Mouse (Mus musculus): Measurements from ENCODE around the gene Klhl36.
"Not testable (repeated sequence)": the region's sequence is repeated elsewhere in the genome, so short reads cannot be mapped to it uniquely, and the experiment has no call there.

Klhl36 gene

GRCm38 (mm10) chr8:119835270-119835669 lies 26.8 kb upstream of the Klhl36 start:
- no peak for DNase-seq (ENCODE audit: low spot score)

GRCm38 (mm10) chr8:119836831-119837230 lies 25.2 kb upstream of the Klhl36 start:
- DNase-seq (ENCODE audit: low spot score), result no peak

GRCm38 (mm10) chr8:119837553-119838071 lies 24.5 kb upstream of the Klhl36 start:
- peak; percentile 47 for DNase-seq (ENCODE audit: low spot score)

- DNase-seq (ENCODE audit: low spot score), result no peak
Observed at GRCm38 (mm10) chr8:119838100-119838982, 23.7 kb upstream of the Klhl36 start.

GRCm38 (mm10) chr8:119838983-119839340 lies 23.1 kb upstream of the Klhl36 start:
- DNase-seq (ENCODE audit: low spot score), result no peak

- peak; percentile 31 for DNase-seq (ENCODE audit: low spot score)
Observed at GRCm38 (mm10) chr8:119839419-119840021, 22.5 kb upstream of the Klhl36 start.

- DNase-seq (ENCODE audit: low spot score), result peak; percentile 97
Observed at GRCm38 (mm10) chr8:119840275-119840808, 21.7 kb upstream of the Klhl36 start, which contains the start of gene Cotl1. TSS of gene Cotl1 (minus strand) at chr8:119840544.

GRCm38 (mm10) chr8:119840905-119841411 lies 21.1 kb upstream of the Klhl36 start:
- no peak for DNase-seq (ENCODE audit: low spot score)

GRCm38 (mm10) chr8:119843444-119843843 lies 18.6 kb upstream of the Klhl36 start:
- peak; percentile 85 for DNase-seq (ENCODE audit: low spot score)

- DNase-seq (ENCODE audit: low spot score), result no peak
Observed at GRCm38 (mm10) chr8:119844577-119844976, 17.5 kb upstream of the Klhl36 start.

- not testable (repeated sequence) for DNase-seq (ENCODE audit: low spot score)
Observed at GRCm38 (mm10) chr8:119845741-119846140, 16.3 kb upstream of the Klhl36 start.

- DNase-seq (ENCODE audit: low spot score), result no peak
Observed at GRCm38 (mm10) chr8:119847232-119847922, 14.7 kb upstream of the Klhl36 start.

- DNase-seq (ENCODE audit: low spot score), result no peak
Observed at GRCm38 (mm10) chr8:119853521-119853920, 8.5 kb upstream of the Klhl36 start.

- DNase-seq (ENCODE audit: low spot score), result peak; percentile 50
Observed at GRCm38 (mm10) chr8:119854035-119854434, 8.0 kb upstream of the Klhl36 start.

- DNase-seq (ENCODE audit: low spot score), result no peak
Observed at GRCm38 (mm10) chr8:119855656-119856055, 6.4 kb upstream of the Klhl36 start.

- DNase-seq (ENCODE audit: low spot score), result no peak
Observed at GRCm38 (mm10) chr8:119857767-119858166, 4.3 kb upstream of the Klhl36 start.

- DNase-seq (ENCODE audit: low spot score), result no peak
Observed at GRCm38 (mm10) chr8:119862390-119862734, 296 bp downstream of the Klhl36 start.

- DNase-seq (ENCODE audit: low spot score), result no peak
Observed at GRCm38 (mm10) chr8:119862749-119863148, 683 bp downstream of the Klhl36 start.

GRCm38 (mm10) chr8:119869616-119870015 lies 7.5 kb downstream of the Klhl36 start:
- DNase-seq (ENCODE audit: low spot score), result peak; percentile 38

- DNase-seq (ENCODE audit: low spot score), result no peak
Observed at GRCm38 (mm10) chr8:119873181-119873580, 11.1 kb downstream of the Klhl36 start.

- DNase-seq (ENCODE audit: low spot score), result no peak
Observed at GRCm38 (mm10) chr8:119881301-119881700, 19.2 kb downstream of the Klhl36 start.

- no peak for DNase-seq (ENCODE audit: low spot score)
Observed at GRCm38 (mm10) chr8:119881917-119882316, 19.9 kb downstream of the Klhl36 start.
